Mouse (Mus musculus) kidney, embryonic 16.5 days (tissue): ENCODE measurements at regions not wholly inside any gene's neighbourhood (a gene's known extent, or its start where the extent isn't known, plus 50 kb on each side); places are given as distances from the start of the nearest gene placed in this dataset.

Source experiments
- ATAC-seq: fragments of 200-750 bp; cut with Nextera tagmentation; 2 replicates; pipeline ENCODE4 v1.8.0; 2017; ENCODE audit warnings: moderate TSS enrichment; ENCODE audit not compliant: low FRiP score, low TSS enrichment
- H3K27ac ChIP-seq: fragments of 300-500 bp; sonication (generic); 2 replicates; pipeline ENCODE4 v1.5.1; 2014; ENCODE audit warnings: low read length
- H3K27me3 ChIP-seq: fragments of 300-500 bp; sonication (generic); 2 replicates; pipeline ENCODE4 v1.6.1; 2014; ENCODE audit warnings: low read length, control low read depth, mixed read lengths; ENCODE audit not compliant: insufficient read depth
- H3K36me3 ChIP-seq: fragments of 300-500 bp; sonication (generic); 2 replicates; pipeline ENCODE4 v1.6.1; 2014; ENCODE audit warnings: low read length, control low read depth, mixed read lengths; ENCODE audit not compliant: insufficient read depth
- H3K4me1 ChIP-seq: fragments of 300-500 bp; sonication (generic); 2 replicates; pipeline ENCODE4 v1.6.1; 2014; ENCODE audit warnings: low read length, control low read depth, mixed read lengths; ENCODE audit not compliant: insufficient read depth
- H3K4me2 ChIP-seq: fragments of 300-500 bp; sonication (generic); replicated peaks from 2 replicates; pipeline ENCODE4 v1.6.1; 2014; ENCODE audit warnings: low read depth, low read length
- H3K4me3 ChIP-seq: fragments of 300-500 bp; sonication (generic); 2 replicates; pipeline ENCODE4 v1.5.1; 2014; ENCODE audit warnings: mild to moderate bottlenecking, low read length
- H3K9ac ChIP-seq: fragments of 300-500 bp; sonication (generic); replicated peaks from 2 replicates; pipeline ENCODE4 v1.6.1; 2014; ENCODE audit warnings: low read length
- H3K9me3 ChIP-seq: fragments of 300-500 bp; sonication (generic); 2 replicates; pipeline ENCODE4 v1.6.1; 2016; ENCODE audit warnings: low read length, control low read depth
- WGBS: fragments of 180-500 bp; shearing (Covaris S2); extraction: QIAGEN DNeasy Blood & Tissue Kit; methylation state at CpG from one replicate; pipeline ENCODE4 v1.1.7; 2014; 5-methylcytosine and 5-hydroxymethylcytosine counted together

- Histone ChIP-seq H3K27me3 (no peaks in the 10 kb centered on the region), H3K4me2 (no peak overlapping the region), H3K4me1 (no peaks in the 10 kb centered on the region), H3K9me3 (no peaks in the 10 kb centered on the region), H3K27ac (no peak overlapping the region), H3K4me3 (no peak overlapping the region), H3K36me3 (no peaks in the 10 kb centered on the region), H3K9ac (no peak overlapping the region)
- no peak for ATAC-seq
Measured at GRCm38 (mm10) chr16:87102057-87102456, 251.9 kb upstream of the N6amt1 start.

GRCm38 (mm10) chr16:87092011-87092410 lies 262.0 kb upstream of the N6amt1 start:
- ATAC-seq = no peak
- WGBS = 78% methylated on average over 2 of the region's 2 CpGs
- H3K9ac ChIP-seq = no peak overlapping the region

GRCm38 (mm10) chr16:87089322-87089721 lies 264.7 kb upstream of the N6amt1 start:
- H3K4me3 ChIP-seq = no peak overlapping the region
- H3K27ac ChIP-seq = no peak overlapping the region
- 74% methylated on average over 3 of the region's 3 CpGs for WGBS
- H3K4me2 ChIP-seq = no peak overlapping the region
- H3K9me3 ChIP-seq = no peaks in the 10 kb centered on the region
- H3K27me3 ChIP-seq = no peaks in the 10 kb centered on the region
- H3K36me3 ChIP-seq = no peaks in the 10 kb centered on the region
- H3K9ac ChIP-seq = no peak overlapping the region
- ATAC-seq = no peak
- H3K4me1 ChIP-seq = no peaks in the 10 kb centered on the region

More at GRCm38 (mm10) chr16:87092011-87092410, 262.0 kb upstream of the N6amt1 start:
- no peak overlapping the region for H3K4me3 ChIP-seq
- H3K9me3 ChIP-seq = no peaks in the 10 kb centered on the region
- no peak overlapping the region for H3K27ac ChIP-seq
- H3K36me3 ChIP-seq = no peaks in the 10 kb centered on the region
- no peaks in the 10 kb centered on the region for H3K4me1 ChIP-seq
- H3K27me3 ChIP-seq = no peaks in the 10 kb centered on the region
- H3K4me2 ChIP-seq = no peak overlapping the region

GRCm38 (mm10) chr16:87083505-87083904 lies 270.5 kb upstream of the N6amt1 start:
- no peaks in the 10 kb centered on the region for H3K36me3 ChIP-seq
- no peak for ATAC-seq
- no peak overlapping the region for H3K4me2 ChIP-seq
- H3K27ac ChIP-seq = no peak overlapping the region
- no peak overlapping the region for H3K4me3 ChIP-seq
- 33% methylated on average over 2 of the region's 2 CpGs for WGBS
- no peaks in the 10 kb centered on the region for H3K9me3 ChIP-seq
- no peaks in the 10 kb centered on the region for H3K27me3 ChIP-seq
- no peaks in the 10 kb centered on the region for H3K4me1 ChIP-seq
- no peak overlapping the region for H3K9ac ChIP-seq

- Histone ChIP-seq H3K4me2 (no peak overlapping the region), H3K9ac (no peak overlapping the region), H3K4me1 (no peaks in the 10 kb centered on the region), H3K27ac (no peak overlapping the region), H3K27me3 (no peaks in the 10 kb centered on the region), H3K4me3 (no peak overlapping the region), H3K9me3 (no peaks in the 10 kb centered on the region), H3K36me3 (no peaks in the 10 kb centered on the region)
- no peak; the same call in 1 of the 2 replicates for ATAC-seq
- WGBS = 43% methylated on average over 2 of the region's 2 CpGs
Measured at GRCm38 (mm10) chr16:87077385-87077784, 276.6 kb upstream of the N6amt1 start.

GRCm38 (mm10) chr16:87069294-87069693 lies 284.7 kb upstream of the N6amt1 start:
- no peak overlapping the region for H3K4me3 ChIP-seq
- H3K27ac ChIP-seq = no peak overlapping the region
- H3K9ac ChIP-seq = no peak overlapping the region
- H3K36me3 ChIP-seq = no peaks in the 10 kb centered on the region
- 31% methylated on average over 2 of the region's 2 CpGs for WGBS
- peaks cover 6% of the 10 kb centered on the region; the same call in 1 of the 2 replicates for H3K4me1 ChIP-seq
- H3K4me2 ChIP-seq = no peak overlapping the region
- no peaks in the 10 kb centered on the region for H3K9me3 ChIP-seq
- no peak for ATAC-seq
- H3K27me3 ChIP-seq = no peaks in the 10 kb centered on the region

- 24% methylated on average over 1 of the region's 1 CpGs for WGBS
- H3K27ac ChIP-seq = no peak overlapping the region
- H3K27me3 ChIP-seq = no peaks in the 10 kb centered on the region
- no peak overlapping the region for H3K9ac ChIP-seq
- H3K4me1 ChIP-seq = peaks cover 6% of the 10 kb centered on the region; the same call in 1 of the 2 replicates
- H3K4me2 ChIP-seq = no peak overlapping the region
- ATAC-seq = peak; percentile 85; the same call in 1 of the 2 replicates
- no peaks in the 10 kb centered on the region for H3K36me3 ChIP-seq
- H3K4me3 ChIP-seq = no peak overlapping the region
- no peaks in the 10 kb centered on the region for H3K9me3 ChIP-seq
Measured at GRCm38 (mm10) chr16:87067981-87068380, 286.0 kb upstream of the N6amt1 start.

GRCm38 (mm10) chr16:87067523-87067922 lies 286.5 kb upstream of the N6amt1 start:
- H3K27me3 ChIP-seq = no peaks in the 10 kb centered on the region
- no peak; the same call in 1 of the 2 replicates for ATAC-seq
- no peaks in the 10 kb centered on the region for H3K9me3 ChIP-seq
- H3K4me1 ChIP-seq = peaks cover 6% of the 10 kb centered on the region; the same call in 1 of the 2 replicates
- no peak overlapping the region for H3K9ac ChIP-seq
- no peak overlapping the region for H3K4me3 ChIP-seq
- no peak overlapping the region for H3K27ac ChIP-seq
- H3K4me2 ChIP-seq = no peak overlapping the region
- H3K36me3 ChIP-seq = no peaks in the 10 kb centered on the region
- WGBS = 55% methylated on average over 5 of the region's 5 CpGs

- Histone ChIP-seq H3K9me3 (no peaks in the 10 kb centered on the region), H3K4me2 (no peak overlapping the region), H3K4me1 (no peaks in the 10 kb centered on the region), H3K36me3 (no peaks in the 10 kb centered on the region), H3K27ac (no peak overlapping the region), H3K9ac (no peak overlapping the region), H3K4me3 (no peak overlapping the region), H3K27me3 (no peaks in the 10 kb centered on the region)
- 86% methylated on average over 8 of the region's 8 CpGs for WGBS
- 0 out of 2 replicates have a peak, but pooled peaks have one; percentile 23 for ATAC-seq
Measured at GRCm38 (mm10) chr16:87060473-87060872, 293.5 kb upstream of the N6amt1 start.

- Histone ChIP-seq H3K4me2 (0 out of 2 replicates have a peak overlapping the region, but pooled peaks have one; percentile 20), H3K36me3 (no peaks in the 10 kb centered on the region), H3K9ac (no peak overlapping the region), H3K4me3 (no peak overlapping the region), H3K4me1 (no peaks in the 10 kb centered on the region), H3K27me3 (no peaks in the 10 kb centered on the region), H3K9me3 (no peaks in the 10 kb centered on the region), H3K27ac (peak overlapping the region; percentile 49; the same call in 1 of the 2 replicates)
- ATAC-seq = peak; percentile 78
- 36% methylated on average over 8 of the region's 8 CpGs for WGBS
Measured at GRCm38 (mm10) chr16:87049741-87050383, 304.1 kb upstream of the N6amt1 start.
